Mouse (Mus musculus): ENCODE results near the gene Prss36.

- TF ChIP-seq POLR2A (IDR thresholded peaks at IDR 0.05; ENCODE audit: insufficient read length, low read depth) (no peak), MYOG (IDR thresholded peaks at IDR 0.05; ENCODE audit: control insufficient read depth in 1 of 3, insufficient read depth in 1 of 3, insufficient read length in 2 of 3, low read depth in 2 of 3) (no peak), MAX (IDR thresholded peaks at IDR 0.05; ENCODE audit: low read depth) (no peak), CEBPB (IDR thresholded peaks at IDR 0.05; ENCODE audit: insufficient read depth, poor library complexity, severe bottlenecking) (no peak), MYOD1 (IDR thresholded peaks at IDR 0.05; ENCODE audit: control insufficient read depth in 1 of 3, insufficient read length in 2 of 3, low read depth in 2 of 3) (no peak), POLR2AphosphoS2 (IDR thresholded peaks at IDR 0.05; ENCODE audit: insufficient read length, low read depth) (peak; percentile 67), REST (IDR thresholded peaks at IDR 0.05; ENCODE audit: insufficient read depth, insufficient read length) (no peak), USF1 (IDR thresholded peaks at IDR 0.05; ENCODE audit: low read depth) (no peak), TCF12 (IDR thresholded peaks at IDR 0.05; ENCODE audit: insufficient read depth, poor library complexity, severe bottlenecking) (no peak), E2F4 (IDR thresholded peaks at IDR 0.05; ENCODE audit: insufficient read depth) (no peak), SRF (IDR thresholded peaks at IDR 0.05; ENCODE audit: control insufficient read depth, insufficient read length, low read depth) (no peak), TCF3 (IDR thresholded peaks at IDR 0.05; ENCODE audit: insufficient read length, low read depth) (no peak)
Measured at GRCm38 (mm10) chr7:127991643-127992487, 45.3 kb upstream of the Prss36 start.

Data from myocyte (in vitro differentiated cells).